Mouse (Mus musculus): Measurements from ENCODE around the gene Phtf2.

The Phtf2 gene

DNA sequence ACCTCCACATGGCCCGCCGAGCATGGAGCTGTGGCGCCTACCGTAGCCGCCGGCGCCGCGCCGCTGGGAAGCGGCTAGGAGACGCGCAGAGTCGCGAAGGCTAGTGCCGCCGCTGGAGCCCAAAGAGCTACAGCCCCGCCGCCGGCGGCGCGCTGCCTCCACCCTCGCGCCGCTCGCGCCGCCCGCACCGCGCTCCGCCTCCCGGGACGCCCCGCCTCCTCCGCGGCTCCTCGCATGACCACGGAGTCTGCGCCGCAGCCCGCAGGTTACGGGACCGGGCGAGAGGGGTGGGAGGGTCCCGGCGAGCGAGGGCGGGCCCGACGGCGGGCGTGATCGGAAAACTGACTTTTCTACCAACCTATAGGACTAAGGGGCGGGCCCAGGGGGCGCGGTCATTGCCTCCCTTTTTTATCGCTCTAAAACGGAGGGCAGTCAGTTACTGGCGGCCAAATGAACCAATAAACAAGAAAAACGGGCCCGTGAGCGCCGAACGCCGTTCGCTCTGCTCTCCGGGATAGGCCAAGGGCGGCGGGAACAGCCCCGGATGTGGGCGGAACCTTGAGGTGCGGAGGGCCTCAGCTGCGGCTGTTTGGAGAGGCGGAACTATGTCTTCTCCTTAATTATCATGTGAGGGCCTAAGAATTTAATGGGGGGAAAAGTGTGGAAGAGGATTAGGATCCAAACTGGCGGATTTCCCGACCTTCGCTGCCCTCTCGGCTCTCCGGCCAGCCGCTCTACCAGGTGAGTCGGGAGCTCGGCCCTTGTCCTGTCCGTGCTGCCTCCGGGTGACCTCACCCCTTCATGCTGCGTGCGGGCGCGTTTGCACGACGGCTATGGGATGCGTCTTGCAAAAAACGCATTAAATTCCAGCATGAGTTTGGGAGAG, at the start of gene Phtf2, which contains the start of gene Tmem60:
TSS of gene Phtf2 (minus strand) at position 210 of the 886 bp plus-strand sequence.
TSS of gene Tmem60 (plus strand) at position 277 of the 886 bp plus-strand sequence.
- DNase-seq = peak; percentile 99

DNA sequence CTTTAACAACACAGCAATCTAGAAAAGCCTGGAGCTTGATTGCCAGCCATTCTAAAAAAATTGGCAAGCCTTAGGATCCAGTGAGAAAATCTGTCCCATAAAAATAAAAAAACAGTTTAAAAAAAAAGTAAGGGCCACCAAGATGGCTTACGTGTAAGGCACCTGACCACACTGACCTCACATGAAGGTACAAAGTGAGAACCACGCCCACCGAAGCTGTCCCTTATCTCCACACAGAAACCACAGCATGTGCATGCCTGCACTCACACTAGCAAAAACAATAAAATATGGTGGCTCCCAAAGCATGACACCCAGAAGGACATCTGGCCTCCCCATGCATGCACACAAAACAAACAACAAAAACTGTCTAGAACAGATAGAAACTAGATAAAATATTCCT, 49.4 kb upstream of the Phtf2 start:
- DNase-seq = no peak

DNA sequence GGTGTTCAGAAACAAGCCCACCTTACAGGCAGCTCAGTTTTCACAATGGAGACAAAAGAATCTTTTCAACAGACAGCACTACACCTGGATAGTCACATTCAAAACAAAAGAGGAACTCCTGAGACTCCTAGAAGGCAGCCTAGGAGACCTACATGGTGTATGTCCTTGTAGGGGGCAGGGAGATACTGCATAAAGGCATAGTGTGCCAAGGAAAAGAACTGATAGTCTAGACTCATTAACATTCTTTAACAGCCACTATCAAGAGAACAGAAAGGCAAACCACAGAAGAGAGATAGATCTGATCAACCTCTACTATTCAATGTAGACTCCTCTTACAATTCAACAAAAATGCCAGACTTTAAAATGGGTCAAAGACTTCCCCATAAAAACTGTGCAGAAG, 48.5 kb upstream of the Phtf2 start:
- DNase-seq = no peak

DNA sequence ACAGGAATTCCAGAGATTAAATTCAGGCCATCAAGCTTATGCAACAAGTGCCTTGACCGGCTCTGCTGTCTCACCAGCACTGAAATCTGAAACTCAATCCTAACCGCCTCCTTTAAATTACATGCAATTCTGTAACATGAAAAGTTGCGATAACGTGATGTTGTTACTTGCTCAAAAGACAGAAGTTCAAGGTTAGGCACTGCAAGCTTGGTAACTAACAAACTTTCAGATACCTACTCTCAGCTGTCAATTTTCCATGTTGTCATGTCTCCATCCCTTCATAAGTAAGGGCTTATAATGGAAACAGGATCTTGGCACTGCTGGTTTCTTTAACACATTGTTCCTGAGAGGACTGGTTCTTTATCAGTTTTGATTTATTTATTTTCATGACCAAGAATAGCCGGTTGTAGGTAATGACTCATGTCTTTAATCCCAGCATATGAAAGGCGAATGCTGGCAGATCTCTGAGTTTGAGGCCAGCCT, 47.8 kb upstream of the Phtf2 start:
- DNase-seq = no peak

DNA sequence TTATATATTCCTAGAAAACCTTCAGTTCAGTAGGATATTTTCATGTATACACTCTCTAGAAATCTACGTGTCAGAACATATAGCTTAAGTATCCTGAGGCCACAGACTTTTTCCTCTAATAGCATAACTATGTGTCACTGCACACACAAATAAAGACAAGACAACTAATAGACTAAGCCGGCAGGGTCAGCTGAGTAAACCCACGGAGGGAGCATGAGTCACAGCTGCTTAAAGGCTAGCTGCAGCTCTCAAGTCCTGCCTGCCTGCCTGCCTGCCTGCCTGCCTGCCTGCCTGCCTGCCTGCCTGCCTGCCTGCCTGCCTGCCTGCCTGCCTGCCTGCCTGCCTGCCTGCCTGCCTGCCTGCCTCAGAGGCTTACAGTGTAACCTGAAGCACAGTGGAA, 43.5 kb upstream of the Phtf2 start:
- no peak for DNase-seq

DNA sequence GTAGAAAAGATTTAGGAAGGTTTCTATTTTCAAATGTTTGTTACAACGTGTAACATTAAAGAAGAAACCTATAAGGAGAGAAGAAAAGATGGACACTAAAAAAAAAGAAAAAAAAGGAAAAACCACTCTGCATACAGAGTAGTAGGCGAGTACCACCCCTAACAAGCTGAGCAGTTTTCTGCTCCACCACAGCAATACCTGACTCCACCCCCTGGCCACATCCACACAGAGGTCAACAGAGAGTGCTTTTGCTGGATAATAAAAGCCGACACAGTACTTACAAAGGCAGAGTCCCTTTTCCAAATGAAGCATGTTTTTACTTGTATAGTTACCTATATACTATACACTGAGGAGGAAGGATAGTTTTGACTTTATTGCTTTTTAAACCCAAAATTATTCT, 42.7 kb upstream of the Phtf2 start:
- no peak for DNase-seq

DNA sequence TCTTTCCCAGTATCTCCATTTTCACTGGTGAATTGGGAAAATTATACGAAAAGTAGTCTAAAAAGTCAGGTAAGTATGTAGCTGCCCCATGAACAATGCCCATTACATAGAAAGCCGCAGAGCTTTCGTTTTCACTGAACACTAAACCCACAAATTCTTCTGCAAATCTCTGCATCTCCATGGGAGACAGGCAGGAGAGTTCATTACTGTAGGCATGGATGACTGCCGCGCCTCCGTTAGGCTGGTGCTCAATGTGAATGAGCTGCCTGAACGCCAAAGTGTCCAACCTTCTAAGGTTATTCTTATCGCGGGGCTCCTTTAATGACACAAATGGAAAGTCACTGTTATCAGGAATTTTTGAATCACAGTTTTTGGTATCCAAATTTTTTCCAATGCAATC, 37.6 kb upstream of the Phtf2 start:
- DNase-seq = no peak

DNA sequence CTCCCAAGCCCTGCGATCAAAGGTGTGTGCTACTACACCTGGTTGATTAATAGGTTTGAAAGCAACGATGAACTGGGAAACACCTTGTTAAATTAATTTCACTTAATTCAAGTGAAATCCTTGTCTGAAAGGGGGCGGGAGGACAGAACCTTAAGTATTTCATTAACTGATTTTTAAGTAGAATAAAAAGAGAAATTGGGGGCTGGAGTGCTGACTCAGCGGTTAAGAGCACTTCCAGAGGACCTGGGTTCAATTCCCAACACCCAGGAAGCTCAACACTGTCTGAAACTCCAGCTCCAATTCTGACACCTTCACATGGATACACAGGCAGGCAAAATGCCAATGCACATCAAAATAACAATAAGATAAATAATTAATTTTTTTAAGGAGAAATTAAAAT, 37.0 kb upstream of the Phtf2 start:
- DNase-seq = no peak

DNA sequence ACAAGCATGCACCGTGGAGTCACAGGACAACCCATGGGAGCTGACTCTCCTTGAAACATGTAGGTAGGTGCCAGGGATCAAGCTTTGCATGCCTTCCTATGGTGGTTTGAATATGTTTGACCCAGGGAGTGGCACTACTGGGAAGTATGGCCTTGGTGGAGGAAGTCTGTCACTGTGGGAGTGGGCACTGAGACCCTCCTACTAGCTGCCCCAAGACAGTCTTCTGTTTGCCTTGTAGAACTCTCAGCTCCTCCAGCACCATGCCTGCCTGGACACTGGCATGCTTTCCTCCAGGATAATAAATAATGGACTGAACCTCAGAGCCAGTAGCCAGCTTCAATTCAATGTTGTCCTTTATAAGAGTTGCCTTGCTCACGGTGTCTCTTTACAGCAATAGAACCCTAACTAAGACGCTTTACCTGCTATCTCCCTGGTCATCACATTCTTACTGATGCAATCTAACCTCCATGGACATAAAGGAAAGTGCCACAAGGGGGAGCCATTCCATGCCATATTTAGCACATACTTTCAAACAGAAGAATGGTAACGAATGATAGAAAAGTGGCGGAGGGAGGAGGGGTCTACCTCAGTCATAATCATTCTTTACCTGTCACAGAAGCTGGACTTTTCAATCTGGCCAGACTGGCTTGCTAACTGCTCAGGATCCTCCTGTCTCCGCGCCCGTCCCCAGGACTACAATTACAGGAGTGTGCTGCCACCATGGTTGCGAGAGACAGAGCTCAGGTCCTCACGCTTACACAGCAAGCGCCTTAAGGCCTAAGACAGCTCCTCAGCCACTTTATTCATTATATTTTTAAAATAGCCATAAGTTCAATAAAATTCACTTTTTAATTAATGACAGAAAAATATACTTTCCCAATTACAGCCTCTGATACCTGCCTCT, 31.7 kb upstream of the Phtf2 start:
- peak; percentile 79 for DNase-seq

DNA sequence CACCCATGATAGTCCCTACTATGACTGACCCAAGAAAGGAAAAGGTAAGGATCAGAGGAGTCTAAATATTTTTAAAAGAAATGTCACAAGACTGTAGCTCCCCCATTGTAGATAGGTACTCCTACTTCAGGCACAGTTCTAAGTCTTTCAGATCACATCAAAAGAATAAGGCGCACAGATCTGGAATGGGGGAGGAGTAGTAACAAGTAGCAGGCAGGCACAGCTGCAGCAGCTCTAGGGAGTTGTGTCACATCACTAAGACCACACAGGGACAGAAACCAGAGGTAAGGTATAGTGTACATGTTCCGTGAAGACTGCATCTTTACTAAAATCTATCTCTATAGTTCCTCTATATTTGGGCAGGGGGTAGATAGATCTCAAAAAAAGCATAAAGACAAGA, 29.8 kb upstream of the Phtf2 start:
- DNase-seq = no peak

DNA sequence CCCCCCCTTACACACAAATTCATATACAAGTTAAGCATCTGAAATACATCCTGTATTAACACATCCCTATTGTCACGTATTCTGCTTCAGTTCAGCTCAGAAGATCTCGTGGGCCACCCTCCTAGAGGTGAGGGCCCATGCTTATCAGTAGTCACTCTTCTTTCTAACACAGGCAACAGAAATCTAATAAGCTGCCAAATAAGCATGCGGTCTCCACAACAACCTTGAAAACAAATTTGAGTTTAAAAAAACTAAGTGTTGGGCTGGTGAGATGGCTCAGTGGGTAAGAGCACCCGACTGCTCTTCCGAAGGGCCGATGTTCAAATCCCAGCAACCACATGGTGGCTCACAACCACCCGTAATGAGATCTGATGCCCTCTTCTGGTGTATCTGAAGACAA, 24.3 kb upstream of the Phtf2 start:
- DNase-seq = no peak

DNA sequence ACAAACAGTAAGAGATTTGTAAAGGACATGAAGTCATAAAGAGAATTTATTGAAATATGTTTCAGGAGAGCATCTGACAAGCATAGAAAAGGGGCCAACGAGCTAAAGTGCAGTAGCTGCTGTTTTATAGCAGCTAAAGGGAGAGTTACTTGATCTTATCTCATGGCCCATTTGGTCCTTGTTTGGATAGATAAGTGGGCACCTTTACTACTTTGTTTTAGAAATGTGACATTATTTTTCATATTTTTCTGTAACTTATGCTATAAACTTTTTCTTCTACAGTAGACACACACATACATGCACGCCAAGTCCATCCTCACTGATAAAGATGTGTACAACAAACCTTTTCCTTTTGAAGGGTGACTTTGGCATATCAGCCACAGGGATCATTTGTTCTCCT, 23.5 kb upstream of the Phtf2 start:
- no peak for DNase-seq

DNA sequence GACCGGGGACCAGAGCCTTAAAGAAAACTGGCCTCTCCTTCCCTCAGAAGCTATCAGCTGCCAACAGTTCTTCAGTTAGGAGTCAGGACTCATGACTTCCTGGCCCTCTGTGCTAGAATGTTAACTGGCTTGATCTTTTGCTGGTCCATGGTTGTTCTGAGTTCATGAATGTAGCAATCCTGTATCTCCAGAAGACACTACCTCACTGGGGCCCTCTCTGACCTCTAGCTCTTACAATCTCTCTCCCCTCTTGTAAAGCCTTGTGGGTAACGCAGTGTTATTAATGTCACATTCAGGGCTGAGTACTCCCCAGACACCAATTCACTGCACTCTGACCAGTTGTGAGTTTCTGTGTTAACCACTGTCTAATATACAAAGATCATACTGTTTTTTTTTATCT, 22.7 kb upstream of the Phtf2 start:
- no peak for DNase-seq

DNA sequence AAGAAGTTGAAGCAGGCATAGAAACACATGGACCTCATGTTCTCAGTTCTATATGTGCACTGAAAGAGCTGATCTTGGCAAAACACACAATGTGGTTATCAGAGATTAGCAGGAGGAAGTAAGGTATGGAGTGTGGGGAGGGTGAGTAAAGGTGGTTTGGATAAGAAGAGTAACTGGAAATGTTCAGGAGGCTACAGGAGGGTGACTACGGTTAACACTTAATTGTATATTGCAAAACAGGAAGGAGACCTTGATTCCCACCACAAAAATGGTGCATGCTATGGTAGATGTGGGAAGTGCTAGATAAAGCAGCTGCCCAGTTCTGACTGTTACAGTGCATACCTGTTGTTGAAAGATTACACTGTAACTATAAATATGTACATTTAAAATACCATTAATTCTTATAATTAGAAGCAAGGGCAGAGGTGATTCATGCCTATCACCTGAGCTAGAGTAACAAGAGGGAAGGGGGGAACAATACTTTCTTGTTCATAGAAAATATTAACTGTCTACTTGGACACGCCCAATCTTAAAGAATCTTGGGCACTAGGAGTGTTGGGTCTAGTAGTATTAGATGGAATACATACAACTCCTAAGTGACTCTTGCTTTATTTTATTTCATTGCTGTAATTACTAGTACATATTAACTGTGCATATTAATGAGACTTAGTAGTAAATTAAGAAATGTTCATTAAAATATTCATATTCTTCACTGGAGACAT, 15.7 kb upstream of the Phtf2 start:
- no peak for DNase-seq

DNA sequence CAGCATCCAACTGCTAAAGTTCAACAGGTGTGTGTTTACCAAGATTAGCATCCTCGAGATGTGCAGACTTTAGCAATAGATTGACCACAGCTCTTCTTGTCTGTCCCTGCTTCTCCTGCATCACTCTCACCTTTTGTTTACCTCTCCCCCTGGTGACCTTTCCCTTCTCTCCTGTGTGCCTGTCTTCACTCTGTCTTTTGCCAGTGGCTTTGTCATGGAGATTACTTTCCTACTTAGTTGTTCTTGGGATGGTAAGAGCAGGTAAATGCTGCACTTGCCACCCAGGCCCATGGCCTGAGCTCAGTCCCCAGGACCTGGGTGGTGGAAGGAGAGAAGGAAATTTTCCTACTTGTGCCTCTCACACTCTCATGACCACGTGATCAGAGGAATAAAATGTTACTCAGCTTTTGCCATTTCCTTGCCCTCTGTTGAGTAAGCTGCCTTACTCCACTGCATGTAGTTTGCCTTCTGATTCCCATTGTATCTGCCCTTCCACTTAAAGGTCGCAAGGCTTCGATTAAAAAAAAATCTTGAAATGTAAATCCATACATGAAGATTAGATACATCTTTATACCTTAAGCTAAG, 2.2 kb upstream of the Phtf2 start:
- DNase-seq = no peak

DNA sequence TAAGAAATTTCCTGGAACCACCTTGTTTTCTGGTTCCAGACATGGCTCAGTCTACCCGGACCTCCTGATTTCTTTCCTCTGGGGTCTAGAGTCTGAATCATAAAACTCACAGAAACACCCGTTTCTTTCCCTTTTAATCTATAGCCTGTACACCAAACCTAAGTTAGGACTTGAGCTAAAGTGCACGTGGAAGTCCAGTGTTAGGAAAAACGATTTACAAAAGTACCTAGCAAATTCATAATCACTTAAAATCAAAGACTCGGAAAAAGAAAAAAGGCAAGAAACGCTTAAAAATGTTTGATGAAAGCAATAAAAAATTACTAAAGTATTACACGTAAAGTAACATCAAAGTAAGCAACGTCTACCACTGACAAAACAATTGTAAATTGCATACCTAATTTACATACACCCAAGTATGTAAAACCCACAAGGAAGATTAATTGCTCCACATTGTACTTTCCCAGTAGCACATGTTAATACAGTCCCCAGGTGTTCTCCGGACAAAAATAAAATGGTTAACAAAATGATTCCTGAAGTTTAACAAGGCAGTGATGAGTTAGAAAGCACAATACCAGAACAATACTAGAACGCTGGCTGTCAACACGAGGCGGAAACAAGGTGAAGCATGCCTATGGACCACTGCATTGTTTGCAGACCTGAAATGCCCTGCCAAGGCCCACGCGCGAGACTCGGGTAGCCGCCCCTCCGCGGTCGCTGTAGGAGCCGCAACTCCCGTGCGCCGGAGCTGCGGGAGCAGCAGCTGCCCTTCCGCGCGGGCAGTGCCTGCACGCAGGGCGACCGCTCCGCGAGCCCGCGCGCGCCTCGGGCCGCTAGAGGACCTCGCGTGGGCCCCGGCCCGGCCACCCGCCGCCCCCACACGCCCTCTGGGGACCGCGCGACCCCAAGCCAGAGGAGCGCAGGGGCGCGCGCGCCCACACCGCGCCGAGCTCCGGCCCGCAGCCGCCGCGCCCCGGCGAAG, 838 bp downstream of the Phtf2 start:
- DNase-seq = peak; percentile 53

DNA sequence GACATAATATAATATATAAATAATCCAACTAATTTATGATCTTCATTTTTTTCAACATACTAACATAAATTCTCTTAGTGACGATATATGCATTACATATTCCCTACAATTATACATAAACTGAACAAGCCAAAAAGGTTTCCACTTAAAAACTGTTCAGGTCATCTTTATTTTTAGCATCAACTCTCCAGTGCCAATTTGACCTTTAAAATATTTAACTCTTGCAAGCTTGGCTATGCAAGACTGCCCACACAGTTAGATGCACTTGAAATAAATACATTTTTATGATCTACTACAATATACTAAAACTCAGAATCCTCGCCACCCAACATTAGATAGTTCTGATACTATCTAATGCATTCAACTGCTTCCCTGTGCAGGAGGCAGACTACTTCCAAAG, 1.5 kb downstream of the Phtf2 start:
- no peak for DNase-seq

DNA sequence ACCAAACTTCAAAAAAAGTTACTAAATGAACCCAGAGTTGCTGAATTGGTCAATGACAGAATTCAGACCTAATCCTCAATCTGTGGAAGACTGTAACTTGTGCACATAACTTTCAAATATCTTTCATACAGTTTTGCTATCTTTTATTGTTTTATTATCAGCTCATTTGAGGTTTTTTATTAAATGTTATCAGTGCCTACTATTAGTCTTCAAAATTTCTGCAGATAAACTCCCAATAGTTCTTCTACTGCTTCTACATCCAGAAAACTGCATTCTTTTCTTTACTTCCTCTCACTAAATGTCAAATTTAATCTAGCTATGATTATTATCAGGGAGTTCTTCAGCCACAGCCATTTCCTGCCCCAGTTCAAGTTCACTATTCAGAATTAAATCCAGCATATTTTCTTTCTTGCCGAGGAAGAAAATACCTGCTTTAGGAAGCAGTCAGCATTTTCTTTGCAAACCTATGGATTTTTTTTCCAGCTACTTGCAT, 4.9 kb downstream of the Phtf2 start:
- DNase-seq = no peak

DNA sequence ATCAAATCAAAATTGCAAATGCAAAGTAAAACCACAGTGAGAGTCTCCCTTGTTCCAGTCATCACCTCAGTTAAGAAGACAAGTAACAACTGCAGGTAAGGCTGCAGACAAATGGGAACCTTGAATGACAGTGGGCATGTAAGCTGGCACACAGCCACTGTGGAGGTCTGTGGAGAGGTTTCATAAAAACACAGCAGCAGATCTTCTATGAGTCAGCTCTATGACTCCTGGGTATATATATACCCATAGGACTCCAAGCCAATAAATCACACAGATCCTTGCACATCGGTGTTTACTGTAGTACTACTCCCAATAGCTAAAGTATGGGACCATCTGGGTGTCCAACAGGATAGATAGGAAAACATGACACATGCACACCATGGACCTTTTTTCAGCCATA, 8.8 kb downstream of the Phtf2 start:
- no peak for DNase-seq

DNA sequence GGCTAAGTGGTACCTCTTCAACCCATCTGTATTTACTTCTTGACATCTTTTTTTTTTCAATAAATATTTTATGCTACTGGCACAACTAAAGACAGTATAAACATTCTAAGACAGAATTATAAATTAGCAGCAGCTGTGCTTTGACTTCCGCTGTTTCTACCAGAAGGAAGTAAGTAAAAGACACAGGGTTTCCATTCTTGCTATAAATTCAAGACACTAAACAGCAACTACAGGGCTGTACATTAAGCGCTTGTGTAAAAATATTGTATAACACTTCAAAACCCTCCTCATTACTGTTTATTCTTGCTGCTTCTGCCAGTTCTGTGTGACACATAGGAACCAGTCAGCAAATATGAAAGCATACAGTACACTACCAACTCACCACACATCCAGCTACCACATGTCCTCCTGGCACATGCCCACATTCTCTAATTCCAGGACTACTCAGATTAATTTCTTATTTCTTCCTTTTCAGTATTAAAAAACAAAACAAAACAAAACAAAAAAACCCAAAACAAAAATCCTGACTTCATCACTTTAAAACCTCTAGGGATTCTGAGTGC, 16.6 kb downstream of the Phtf2 start:
- DNase-seq = no peak
